Mouse (Mus musculus): ENCODE data around the gene Gm43518.

Gm43518 gene

GRCm38 (mm10) chr5:123927118-123927517 is at the start of gene Gm43518:
Gene Gm43518, plus strand, starts transcription at chr5:123927418.
- no peak for DNase-seq

- no peak for DNase-seq
These were observed 49.2 kb upstream of the Gm43518 start for GRCm38 (mm10) chr5:123878056-123878455.

GRCm38 (mm10) chr5:123879928-123880327 is 47.3 kb upstream of the Gm43518 start, which contains the start of gene Hcar1:
Gene Hcar1, minus strand, starts transcription at chr5:123880020.
- DNase-seq = no peak

- no peak for DNase-seq
These were observed 46.4 kb upstream of the Gm43518 start for GRCm38 (mm10) chr5:123880778-123881177.

- DNase-seq = no peak
These were observed 43.3 kb upstream of the Gm43518 start for GRCm38 (mm10) chr5:123883891-123884290.

GRCm38 (mm10) chr5:123884332-123884731 is 42.9 kb upstream of the Gm43518 start:
- no peak for DNase-seq

- no peak for DNase-seq
These were observed 40.9 kb upstream of the Gm43518 start for GRCm38 (mm10) chr5:123886365-123886764.

GRCm38 (mm10) chr5:123890312-123890711 is 36.9 kb upstream of the Gm43518 start:
- DNase-seq = no peak

GRCm38 (mm10) chr5:123890987-123891386 is 36.2 kb upstream of the Gm43518 start:
- DNase-seq = no peak

GRCm38 (mm10) chr5:123891669-123892068 is 35.5 kb upstream of the Gm43518 start:
- no peak for DNase-seq

- DNase-seq = no peak
These were observed 33.7 kb upstream of the Gm43518 start for GRCm38 (mm10) chr5:123893520-123893919.

- DNase-seq = no peak
These were observed 30.8 kb upstream of the Gm43518 start for GRCm38 (mm10) chr5:123896395-123896794.

- DNase-seq = no peak
These were observed 29.9 kb upstream of the Gm43518 start for GRCm38 (mm10) chr5:123897352-123897751.

GRCm38 (mm10) chr5:123904059-123904672 is 23.1 kb upstream of the Gm43518 start:
- DNase-seq = no peak

GRCm38 (mm10) chr5:123906146-123906975 is 20.9 kb upstream of the Gm43518 start:
- peak; percentile 32 for DNase-seq

GRCm38 (mm10) chr5:123906976-123907630 is 20.1 kb upstream of the Gm43518 start, which contains the start of gene Denr:
Gene Denr, plus strand, starts transcription at chr5:123907175.
- peak; percentile 98 for DNase-seq

GRCm38 (mm10) chr5:123907631-123907977 is 19.6 kb upstream of the Gm43518 start:
- DNase-seq = no peak

- DNase-seq = no peak
These were observed 12.4 kb upstream of the Gm43518 start for GRCm38 (mm10) chr5:123914852-123915251.

- DNase-seq = no peak
These were observed 5.1 kb upstream of the Gm43518 start for GRCm38 (mm10) chr5:123922112-123922511.

- DNase-seq = peak; percentile 96
These were observed 3.3 kb downstream of the Gm43518 start, which contains the start of gene Ccdc62 for GRCm38 (mm10) chr5:123930508-123930989. Gene Ccdc62, plus strand, starts transcription at chr5:123930679.

GRCm38 (mm10) chr5:123931131-123931530 is 3.9 kb downstream of the Gm43518 start:
- peak; percentile 23 for DNase-seq

- no peak for DNase-seq
These were observed 5.7 kb downstream of the Gm43518 start for GRCm38 (mm10) chr5:123932927-123933326.

GRCm38 (mm10) chr5:123933556-123933955 is 6.3 kb downstream of the Gm43518 start:
- DNase-seq = no peak
